Mouse (Mus musculus) megakaryocyte, adult 5-6 weeks (primary cell): Measurements from ENCODE around the gene Prkn. TPM values are rescaled to one million over a fixed set of nuclear protein-coding genes. Genes with fewer than 3 reads are reported as not detected.

Experiments used
- ATAC-seq: 2 replicates; pipeline ENCODE4 v1.8.0; 2016; ENCODE audit warnings: mild to moderate bottlenecking, inconsistent platforms; ENCODE audit not compliant: poor library complexity, severe bottlenecking
- total RNA-seq, 2 experiments: library from RNA; stranded (forward) in 1 of 2; stranded (reverse) in 1 of 2; fragments of 153-499, 151-499 nt in 1 of 2; fragments of 221-1000, 200-1000 nt in 1 of 2; gene quantifications; 2 replicates each; pipeline versions ENCODE4 v1.2.3 to v1.2.4; 2015 to 2017

Prkn gene
- total RNA-seq (2015) (0.52 TPM in 1 of 2 replicates, not detected in the other), total RNA-seq (2017) (0.07 TPM in 1 of 2 replicates, not detected in the other)

DNA sequence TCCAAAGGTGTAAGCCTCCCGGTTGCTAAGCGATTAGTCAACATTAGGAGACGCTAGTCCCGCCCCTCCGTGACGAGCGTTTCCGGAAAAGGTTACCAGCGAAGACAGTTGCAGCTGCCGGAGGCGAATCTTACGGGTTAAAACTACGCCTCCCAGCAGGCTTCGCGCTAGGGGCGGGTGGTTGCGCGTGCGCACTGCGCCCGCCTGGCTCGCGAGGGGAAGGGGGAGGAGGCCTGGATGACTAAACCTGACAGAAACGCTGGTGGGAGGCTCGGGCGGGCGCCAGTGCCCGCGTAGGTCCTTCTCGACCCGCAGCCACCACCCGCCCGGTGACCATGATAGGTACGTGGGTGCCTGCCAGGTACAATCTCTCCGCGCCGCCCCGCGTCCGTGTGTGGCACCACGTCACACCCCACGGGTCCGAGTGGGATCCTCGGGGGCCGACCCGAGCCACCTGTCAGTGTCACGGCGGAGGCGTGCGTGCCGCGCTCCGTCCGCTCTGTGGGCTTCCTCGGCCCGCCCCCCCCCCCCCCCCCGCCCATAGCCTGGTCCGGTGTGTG lies at the start of gene Prkn, which contains the start of gene Pacrg:
Gene Prkn (plus strand): TSS at position 237 of the 560 bp plus-strand sequence.
Gene Pacrg (minus strand): TSS at position 164 of the 560 bp plus-strand sequence.
- peak; percentile 94 for ATAC-seq

DNA sequence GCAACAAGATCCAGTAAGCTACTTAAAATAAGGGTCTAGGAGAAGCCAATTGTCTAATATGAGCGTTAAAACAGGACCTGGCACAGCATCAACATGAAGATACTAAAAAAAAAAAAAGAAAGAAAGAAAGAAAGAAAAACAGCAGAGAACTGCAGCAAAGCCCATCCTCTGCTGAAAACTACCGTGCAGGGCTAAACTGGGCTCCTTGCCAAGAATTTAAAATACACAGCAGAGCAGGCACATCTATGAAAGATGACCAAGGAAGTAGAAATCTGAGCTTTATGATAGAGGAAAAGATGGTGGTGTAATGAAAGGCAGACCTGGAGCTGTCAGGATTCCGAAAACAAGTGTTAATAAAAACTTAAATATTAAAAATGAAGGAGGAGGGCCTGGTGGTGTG lies 48.5 kb upstream of the Prkn start:
- ATAC-seq: no peak

DNA sequence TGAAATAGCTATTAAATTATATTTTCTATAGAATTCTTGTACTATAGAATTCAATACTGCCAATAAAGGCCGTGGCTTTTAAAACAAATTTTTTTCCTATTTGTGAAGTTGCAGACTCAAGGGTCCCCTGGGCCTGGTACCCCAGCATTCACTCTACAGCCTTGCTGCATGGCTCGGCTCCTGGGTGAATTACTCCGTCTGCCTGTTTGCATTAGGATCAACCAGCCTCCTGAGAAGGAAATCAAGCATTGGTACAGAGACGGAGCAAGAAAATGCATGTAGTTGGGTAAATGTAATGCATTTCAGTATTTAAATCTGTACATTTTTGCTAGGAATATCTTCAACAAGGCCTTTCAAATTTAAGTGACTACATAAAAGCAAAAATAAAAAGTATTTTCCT lies 33.5 kb upstream of the Prkn start:
- ATAC-seq: no peak

DNA sequence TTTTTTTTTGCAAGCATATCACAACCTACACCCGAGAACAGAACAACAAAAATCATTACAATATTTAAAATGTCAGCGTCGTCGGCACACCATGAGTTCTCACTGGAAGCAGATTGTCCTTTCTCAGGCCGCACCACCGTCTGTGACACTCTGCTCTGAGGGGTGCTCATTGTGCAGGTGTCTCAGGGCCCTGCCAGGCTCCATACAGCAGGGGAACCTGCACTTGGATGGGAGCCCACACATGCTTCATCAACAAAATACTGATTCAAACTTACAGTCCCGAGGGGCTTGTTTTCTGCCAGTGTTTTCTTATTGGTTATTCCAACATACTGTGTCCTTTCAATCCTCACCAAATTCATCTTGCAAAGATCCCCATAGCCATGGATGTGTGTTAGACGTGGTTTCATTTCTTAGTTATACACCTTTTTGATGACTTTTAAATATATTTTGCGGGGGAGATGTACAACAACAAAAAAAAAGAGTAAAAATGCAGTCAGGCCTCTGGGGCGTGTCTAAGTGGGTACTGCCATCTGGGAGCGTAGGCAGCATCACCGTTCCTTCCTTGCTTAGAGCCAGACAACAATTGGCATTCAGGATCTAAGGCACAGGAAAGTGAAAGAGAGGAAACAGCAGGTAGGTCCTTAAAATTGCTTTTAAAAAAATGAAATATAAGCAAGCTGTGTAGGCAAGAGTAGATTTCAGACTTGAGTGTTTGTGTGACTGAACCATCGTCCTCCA lies 32.8 kb upstream of the Prkn start:
- no peak for ATAC-seq

DNA sequence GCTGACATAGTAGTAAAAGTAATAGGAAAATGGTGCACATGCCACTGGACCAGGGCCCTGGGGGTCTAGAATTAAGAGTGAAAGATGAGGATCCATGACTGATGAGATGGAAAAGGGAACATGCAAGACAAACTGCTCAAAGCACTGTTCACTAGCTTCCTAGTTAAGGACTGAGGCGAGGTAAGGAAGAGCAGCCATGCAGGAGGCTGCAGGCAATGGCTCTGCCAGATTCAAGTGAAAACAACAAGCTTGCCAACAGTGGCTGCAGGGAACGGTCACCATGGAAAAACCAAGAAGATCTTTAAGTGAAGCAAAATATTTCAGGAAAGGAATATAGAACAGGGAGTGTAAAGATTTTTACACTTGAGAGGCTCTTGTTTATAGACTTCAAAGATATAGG lies 31.6 kb upstream of the Prkn start:
- no peak for ATAC-seq

DNA sequence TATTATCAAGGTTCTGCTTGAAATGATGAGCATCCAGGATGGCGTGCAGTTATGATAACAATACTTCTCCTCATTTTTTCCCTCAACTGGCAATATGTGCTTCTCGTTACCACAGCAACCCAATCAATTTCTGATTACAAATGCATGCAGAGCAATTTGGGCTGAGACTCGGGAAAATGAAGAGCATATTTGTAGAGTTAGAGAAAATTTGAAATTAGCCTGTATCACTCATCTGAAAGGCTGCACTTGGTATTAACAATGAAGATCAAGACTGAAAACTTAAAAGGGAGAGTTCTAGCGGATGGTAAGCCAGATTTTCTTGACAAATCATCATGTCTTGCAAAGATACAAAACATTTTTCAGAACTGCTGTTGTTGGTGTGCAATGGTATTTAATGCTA lies 21.2 kb upstream of the Prkn start:
- ATAC-seq: no peak

DNA sequence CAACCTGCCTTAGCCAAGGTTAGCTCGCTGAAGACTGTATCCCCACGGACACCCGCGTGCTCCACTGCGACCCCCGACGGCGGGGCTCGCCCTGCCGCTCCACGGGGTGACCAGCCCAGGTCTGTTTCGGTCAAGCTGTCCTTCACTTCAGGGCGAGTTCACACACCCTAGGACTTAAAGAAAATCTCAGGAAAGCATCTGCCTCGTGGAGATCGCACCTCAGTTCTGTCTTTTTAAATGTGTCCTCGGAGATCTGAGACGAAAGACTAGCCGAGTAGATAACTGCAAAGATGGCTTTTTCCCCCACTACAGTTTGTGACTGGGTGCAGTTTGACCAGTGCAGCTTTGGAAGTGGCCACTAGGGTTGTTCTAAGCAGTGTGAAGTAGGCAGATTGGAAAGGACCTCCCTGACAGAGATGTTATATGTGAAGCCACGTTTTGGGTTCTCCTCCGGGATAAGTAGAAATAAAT lies 582 bp downstream of the Prkn start:
- ATAC-seq: peak; percentile 60

DNA sequence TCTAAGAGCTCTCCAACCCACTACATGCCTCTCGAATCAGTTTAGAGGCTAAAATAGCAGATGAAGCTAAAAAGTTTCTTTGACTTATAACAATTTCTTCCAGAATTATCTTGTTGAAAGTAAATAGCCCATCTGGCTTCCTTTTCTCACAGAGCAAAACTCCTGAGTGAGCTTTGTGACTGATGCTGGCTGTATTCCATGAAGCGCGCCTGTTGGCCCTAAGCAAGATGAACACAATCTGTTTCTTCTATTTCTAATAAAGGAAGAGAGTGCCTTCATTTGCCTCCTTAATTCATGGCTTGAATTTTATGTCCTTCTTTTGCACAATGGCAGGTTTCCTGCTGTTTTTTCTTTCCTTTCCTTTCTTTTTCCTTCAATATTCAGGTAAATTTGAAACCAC lies 14.0 kb downstream of the Prkn start:
- ATAC-seq: no peak

DNA sequence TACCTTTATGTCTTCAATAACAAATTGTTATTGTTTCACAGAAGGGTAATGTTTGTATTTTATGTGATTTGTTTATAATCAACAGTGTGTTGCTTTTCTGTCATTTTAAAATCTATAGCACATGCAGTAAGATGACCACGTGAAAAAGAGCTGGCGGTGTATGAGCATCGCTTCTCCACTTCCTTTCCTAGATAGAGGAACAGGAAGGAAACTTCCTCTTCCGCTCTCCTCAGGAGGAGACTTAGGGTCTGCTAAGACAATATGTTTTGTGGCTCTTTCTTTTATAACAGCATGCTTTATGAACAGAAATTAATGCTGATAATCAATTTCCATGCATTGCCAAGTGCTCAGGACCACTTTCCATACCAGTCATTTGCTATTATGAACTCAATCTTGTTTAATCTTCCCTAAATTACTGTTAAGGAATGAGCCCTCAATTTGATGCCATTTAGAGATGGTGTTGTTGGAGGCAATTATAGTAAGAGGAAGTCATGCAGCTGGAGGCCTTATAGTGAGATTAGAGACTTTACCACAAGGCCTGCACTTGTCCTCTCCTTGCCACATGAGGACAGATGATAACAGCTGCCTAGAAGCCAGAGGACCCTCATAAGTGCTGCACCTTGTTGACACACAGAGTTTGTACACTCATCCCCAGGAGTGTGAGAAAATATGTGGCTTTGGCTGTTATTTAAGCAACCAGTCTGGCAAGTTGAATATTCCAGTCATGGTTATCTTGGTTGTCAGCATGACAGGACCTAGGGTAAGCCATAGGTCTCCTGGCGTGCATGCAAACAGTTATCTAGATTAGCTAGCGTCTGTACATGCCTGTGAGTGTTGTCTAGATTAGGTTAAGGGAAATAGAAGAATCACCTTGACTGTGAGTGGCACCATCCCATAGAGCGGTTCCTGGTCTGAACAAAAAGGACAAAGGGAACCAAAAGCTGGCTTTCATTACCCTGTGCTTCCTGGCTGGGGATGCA lies 34.3 kb downstream of the Prkn start:
- ATAC-seq: peak; percentile 38; the same call in 1 of the 2 replicates

DNA sequence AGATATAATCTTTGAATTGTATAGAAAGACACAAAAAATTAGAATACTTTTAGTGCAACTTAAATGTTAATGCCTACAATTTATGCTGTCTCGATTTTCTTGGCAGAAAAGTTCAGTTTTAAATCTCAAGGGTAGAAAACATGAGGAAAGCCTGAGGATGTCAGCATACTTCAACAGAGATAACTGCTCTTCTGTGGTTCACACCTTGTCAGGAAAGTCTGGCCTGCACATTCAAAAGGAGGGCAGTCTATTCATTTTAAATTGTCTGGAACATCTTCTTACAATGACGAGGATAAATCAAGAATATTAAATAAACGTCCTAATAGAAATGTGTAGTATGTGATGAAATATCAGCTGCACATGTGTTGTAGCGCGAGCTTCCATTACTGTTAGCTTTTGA lies 38.8 kb downstream of the Prkn start:
- no peak for ATAC-seq

DNA sequence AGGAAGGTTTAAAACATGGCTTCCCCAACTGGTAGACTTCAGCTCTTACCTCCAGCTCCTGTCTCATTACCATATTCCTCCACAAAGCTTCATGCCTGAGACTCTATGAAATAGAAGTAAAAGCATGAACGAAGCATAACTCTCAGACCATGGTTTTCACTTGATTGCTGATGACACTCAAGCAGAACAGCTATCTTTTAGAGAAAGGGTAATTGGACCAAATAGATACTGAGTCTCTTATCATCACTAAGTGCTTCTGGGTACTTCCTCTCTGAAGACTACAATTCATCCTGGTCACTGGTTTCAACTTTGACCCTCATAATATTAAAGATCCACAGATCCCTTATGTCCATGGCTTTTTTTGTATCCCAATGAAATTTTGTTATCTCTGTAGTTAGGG lies 42.1 kb downstream of the Prkn start:
- ATAC-seq: no peak

DNA sequence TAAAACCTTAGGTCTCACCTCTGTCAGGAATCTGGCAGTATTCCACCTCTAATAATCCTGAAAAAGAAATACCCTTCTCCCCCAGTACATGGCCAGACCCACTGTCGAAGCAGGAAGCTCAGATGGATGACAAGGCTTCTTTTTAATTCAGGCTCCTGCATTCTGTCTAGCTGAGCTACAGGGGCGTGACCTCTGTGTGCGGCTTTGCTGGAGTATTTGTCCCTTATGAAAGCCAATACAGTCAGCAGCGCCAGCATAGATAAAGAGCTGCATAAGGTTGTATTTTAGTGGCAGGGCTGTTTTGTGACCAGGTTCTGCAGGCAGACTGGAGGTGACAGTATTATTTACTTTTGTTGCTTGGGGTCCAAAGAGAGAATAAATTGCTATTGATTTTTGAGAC lies 47.7 kb downstream of the Prkn start:
- ATAC-seq: no peak

DNA sequence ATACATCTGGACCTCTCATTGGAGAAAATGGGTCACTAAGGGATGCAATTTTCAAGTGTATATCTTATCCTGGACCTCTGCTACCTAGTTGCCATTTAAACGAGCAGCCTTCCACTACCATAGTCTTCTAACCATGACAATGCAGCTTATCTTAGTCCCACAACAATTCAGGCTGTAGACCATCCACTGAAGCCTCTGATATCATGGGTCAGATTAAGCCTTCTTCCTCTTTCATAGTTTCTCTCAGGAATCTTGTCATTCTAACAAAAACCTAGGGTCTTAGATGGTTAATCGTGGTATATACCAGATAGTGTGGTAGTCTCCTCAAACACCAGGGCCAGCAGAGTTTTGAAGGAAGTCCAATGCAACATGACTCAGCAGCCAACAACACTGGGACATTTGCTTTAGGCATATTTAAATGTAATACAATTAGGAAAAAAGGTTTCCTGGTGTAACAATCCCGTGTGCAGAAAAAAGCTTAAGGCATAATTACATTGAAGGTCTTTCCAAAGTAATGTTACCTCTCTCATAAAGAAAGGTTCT lies 61.6 kb downstream of the Prkn start:
- ATAC-seq: no peak

DNA sequence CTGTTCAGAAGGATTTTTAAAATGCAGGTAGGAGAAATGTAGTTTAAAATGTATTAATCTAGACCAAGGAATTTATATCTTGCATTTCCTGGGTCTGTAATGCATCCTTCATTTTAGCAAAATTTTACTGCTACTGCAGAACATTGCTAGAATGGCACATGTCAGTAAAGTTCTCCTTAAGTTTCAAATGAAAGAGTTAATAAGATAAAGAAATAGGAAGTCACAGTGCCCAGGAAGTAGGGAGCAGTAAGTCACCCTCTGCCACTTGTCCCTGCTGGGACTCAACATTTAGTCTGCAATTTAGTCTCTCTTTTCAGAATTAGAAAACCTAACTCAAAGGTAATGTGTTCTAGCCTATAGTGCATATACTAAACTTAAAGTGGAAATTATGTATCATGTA lies 96.5 kb downstream of the Prkn start:
- no peak for ATAC-seq

DNA sequence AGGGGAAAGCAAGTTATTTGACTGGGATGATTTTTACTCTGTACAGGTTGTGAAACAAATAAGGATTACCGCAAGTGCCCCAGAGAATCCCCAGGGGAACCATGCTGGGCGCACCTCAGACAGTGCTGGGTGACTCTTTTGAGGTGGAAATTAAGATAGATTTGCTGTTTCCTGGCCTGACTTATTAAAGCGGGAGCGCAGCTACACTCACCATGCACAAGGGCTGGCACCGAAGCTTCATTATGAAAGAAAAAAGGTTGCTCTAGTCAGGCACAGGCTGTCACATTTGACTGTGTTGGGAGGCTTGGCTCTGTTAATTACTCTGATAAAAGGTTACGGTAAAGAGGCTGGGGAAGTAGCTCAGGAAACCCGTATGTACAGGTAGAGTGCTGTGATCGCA lies 97.7 kb downstream of the Prkn start:
- no peak for ATAC-seq

DNA sequence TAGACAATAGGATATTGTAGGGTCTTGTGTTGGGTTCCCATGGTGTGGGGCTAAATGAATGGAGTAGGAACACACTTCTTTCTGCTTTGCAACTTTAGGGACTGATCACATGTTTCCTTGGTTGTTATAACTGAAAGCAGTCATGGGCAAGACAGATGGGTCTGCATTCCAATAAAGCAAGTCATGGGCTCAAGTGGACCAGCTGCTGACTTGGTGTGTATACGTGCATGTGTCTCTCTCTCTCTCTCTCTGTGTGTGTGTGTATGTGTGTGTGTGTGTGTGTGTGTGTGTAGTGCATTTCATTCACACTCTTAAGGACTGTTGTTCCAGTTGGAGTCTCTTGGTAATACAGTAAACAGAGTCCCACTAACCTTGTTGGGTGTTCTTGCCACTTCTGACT lies 98.6 kb downstream of the Prkn start:
- ATAC-seq: no peak

DNA sequence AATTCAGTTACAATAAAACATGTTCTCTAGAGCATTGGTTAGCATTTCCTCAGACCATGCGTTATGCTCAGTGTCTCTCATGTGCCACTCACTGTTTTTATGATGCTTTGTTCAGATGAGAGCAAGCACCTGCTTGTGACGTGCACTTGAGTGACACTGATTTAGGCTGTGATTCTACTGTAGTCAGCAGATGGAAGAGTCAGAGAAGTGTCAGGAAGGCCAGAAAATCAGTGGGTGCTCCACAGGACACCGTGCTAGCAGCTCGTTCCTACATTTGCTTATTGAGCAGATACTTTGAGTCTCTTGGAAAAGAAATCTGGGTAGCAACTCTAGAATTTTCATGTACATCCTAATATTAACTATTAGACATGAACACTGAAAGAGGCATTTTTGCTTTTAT lies 106.4 kb downstream of the Prkn start:
- ATAC-seq: no peak

DNA sequence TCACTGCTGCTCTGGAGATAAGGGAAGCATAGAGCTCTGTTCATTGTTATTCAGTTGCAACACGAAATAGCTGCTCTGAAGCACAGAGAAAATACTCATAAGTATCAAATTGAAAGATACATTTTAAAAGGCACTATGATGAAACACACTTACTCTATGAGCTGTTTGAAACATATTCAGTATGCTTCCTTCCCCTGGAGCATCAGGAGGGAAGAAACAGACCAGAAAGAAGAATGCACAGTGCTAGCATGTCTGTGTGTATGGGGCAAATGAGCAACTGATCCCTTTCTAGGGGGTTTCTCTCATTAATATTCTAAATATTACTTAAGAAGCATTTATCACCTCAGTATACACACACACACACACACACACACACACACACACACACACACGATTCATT lies 107.4 kb downstream of the Prkn start:
- no peak for ATAC-seq

DNA sequence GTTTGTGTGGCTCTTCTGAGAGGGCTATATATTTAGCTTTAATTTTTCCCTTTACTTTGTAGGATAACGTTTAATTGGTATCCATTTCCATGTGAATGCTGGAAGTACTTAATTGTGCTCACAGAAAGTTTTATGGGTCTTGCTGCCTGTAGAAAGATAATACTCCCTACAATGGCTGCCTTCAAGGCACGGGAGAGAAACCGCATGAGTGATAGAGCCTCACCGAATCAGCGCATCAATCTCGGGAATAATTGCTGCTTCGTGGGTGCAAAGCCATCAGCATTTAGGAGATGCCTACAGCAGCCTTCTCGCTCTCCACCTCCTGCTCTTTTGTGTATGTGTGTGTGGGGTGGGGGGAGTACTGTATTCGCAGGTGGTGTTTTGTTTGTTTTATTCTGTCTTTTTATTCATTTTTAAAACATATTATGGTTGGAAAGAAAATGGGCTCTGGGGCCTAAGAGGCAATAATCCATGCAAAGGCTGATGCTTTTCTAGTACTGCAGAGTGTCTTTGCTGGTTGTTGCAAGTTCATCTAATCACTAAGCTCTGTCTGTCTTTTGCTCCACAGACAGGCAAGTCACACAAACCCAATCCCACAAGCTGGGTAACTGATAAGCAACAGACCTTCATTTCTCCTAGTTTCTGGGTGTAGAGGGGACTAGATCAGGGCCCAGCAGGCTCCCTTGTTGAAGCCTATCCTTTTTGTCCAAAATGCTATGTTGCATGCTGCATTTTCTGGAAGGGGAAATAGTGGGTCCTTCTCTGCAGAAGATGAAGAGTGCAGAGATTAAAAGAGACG lies 119.1 kb downstream of the Prkn start:
- ATAC-seq: no peak

DNA sequence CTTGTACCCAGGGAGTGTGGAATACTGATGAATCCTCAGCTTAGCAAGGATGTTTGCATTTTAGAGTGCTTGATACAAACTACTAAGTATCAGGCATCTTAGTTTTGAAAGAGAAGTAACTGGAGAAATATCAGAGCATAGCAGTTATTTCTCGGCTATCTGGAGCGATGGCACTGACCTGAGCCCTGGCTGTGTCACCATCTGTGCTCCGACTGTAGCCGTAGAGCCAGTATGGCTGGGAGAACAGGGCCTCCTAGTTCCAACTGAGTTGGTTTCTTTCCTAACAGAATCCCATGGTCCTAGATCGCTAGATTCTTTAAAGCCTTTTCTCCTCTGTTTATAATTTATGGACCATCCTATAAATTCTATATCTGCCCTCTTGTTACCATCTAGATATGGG lies 122.0 kb downstream of the Prkn start:
- no peak for ATAC-seq
